Mouse (Mus musculus): ENCODE results near the gene Vps16. TPM values are rescaled to one million over a fixed set of nuclear protein-coding genes. Genes with fewer than 3 reads are reported as not detected.

The Vps16 gene
- polyA plus RNA-seq, 1 experiment from 2014 or later: 60.9 TPM

DNA sequence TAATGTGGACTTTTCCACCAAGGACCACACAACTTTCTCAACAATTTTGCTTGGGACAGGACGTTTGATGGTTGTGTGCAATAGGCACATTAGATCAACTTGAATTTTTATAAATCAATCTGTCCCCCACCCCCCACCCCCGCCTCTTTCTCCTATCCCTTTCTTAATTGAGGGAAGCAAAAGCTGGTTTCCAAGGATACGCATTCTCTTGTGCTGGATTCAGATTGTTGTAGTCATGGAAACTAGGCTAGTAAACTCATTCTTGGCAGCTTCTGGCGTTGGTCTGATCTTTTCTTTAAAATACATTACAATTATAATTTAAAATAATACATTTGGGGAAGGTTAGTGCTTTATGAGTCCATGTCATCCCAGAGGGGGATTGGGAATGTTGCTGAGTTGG lies 45.2 kb downstream of the Vps16 start:
- H3K4me1 ChIP-seq (ENCODE audit: control insufficient read depth, insufficient read depth, low read length): peaks cover 17% of the 10 kb centered on the region
- H3K9me3 ChIP-seq (replicated peaks; ENCODE audit: control insufficient read depth, low read length): no peaks in the 10 kb centered on the region
- H3K27ac ChIP-seq (ENCODE audit: low read length): no peak overlapping the region
- no peak overlapping the region for H3K9ac ChIP-seq (ENCODE audit: low read length)
- WGBS: 79% methylated on average over 4 of the region's 4 CpGs
- no peak for ATAC-seq (replicated peaks; ENCODE audit: extremely low read depth, insufficient read depth, low FRiP score)
- H3K27me3 ChIP-seq (ENCODE audit: control insufficient read depth, insufficient read depth, low read length): no peaks in the 10 kb centered on the region
- no peak overlapping the region for H3K4me2 ChIP-seq (ENCODE audit: low read depth, low read length)
- H3K36me3 ChIP-seq (ENCODE audit: control insufficient read depth, insufficient read depth): no peaks in the 10 kb centered on the region
- no peak overlapping the region for H3K4me3 ChIP-seq (ENCODE audit: low read length)

DNA sequence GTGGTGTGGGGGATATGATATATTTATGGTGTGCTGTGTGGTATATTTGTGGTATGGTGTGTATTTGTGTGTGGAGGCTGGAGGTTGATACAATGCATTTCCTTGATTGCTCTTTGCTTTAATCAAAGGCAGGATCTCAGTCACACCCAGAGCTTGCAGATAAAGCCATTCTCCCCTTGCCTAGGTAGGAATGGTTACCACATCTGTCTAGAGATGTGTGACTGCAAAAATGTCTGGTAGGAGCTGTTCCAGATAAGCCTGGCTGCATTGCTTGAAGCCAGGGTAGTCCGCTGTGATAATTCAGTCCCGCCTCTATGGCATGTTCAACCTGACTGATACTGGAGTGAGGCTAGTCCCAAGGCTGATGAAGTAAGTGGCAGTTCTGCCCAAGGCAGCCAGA lies 45.8 kb downstream of the Vps16 start:
- no peak for ATAC-seq (replicated peaks; ENCODE audit: extremely low read depth, insufficient read depth, low FRiP score)
- Histone ChIP-seq H3K4me2 (ENCODE audit: low read depth, low read length) (no peak overlapping the region), H3K9me3 (replicated peaks; ENCODE audit: control insufficient read depth, low read length) (no peaks in the 10 kb centered on the region), H3K27me3 (ENCODE audit: control insufficient read depth, insufficient read depth, low read length) (no peaks in the 10 kb centered on the region), H3K4me1 (ENCODE audit: control insufficient read depth, insufficient read depth, low read length) (peaks cover 16% of the 10 kb centered on the region), H3K4me3 (ENCODE audit: low read length) (no peak overlapping the region), H3K36me3 (ENCODE audit: control insufficient read depth, insufficient read depth) (no peaks in the 10 kb centered on the region), H3K27ac (ENCODE audit: low read length) (no peak overlapping the region), H3K9ac (ENCODE audit: low read length) (no peak overlapping the region)
- 33% methylated on average over 2 of the region's 2 CpGs for WGBS

DNA sequence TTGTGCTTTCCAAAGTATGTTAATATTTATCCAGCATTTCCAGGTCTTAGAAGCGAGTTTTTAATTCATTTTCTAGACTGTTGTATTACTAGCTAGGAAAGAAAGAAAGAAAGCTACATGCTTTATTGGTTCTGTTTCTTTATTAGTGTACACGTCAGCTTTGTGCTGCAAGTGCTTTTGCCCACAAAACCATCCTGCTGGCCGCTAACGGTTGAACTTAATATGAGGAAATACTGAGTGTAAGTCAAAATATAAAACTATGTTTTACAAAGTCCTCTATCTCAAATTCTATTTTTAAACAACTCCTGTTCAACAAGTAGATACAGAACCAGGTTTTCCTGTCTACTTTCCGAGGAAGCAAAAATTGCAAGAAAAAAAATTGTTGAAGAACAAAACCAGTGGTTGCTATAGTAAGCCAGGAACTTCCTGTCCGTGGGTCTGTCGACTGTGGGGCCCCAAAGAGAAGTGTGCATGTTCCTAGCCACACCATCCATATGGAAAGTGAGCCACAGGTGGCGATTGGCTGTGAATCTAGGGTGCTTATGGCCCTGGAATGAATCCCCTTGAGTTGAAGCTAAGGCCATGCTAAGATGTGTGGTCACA lies 48.9 kb downstream of the Vps16 start:
- no peak overlapping the region for H3K9ac ChIP-seq (ENCODE audit: low read length)
- peaks cover 28% of the 10 kb centered on the region for H3K4me1 ChIP-seq (ENCODE audit: control insufficient read depth, insufficient read depth, low read length)
- no peaks in the 10 kb centered on the region for H3K9me3 ChIP-seq (replicated peaks; ENCODE audit: control insufficient read depth, low read length)
- ATAC-seq (replicated peaks; ENCODE audit: extremely low read depth, insufficient read depth, low FRiP score): no peak
- H3K4me3 ChIP-seq (ENCODE audit: low read length): no peak overlapping the region
- 62% methylated on average over 8 of the region's 8 CpGs for WGBS
- no peaks in the 10 kb centered on the region for H3K27me3 ChIP-seq (ENCODE audit: control insufficient read depth, insufficient read depth, low read length)
- H3K27ac ChIP-seq (ENCODE audit: low read length): no peak overlapping the region
- 0 out of 2 replicates have a peak overlapping the region, but pooled peaks have one; percentile 6 for H3K4me2 ChIP-seq (ENCODE audit: low read depth, low read length)
- H3K36me3 ChIP-seq (ENCODE audit: control insufficient read depth, insufficient read depth): no peaks in the 10 kb centered on the region

DNA sequence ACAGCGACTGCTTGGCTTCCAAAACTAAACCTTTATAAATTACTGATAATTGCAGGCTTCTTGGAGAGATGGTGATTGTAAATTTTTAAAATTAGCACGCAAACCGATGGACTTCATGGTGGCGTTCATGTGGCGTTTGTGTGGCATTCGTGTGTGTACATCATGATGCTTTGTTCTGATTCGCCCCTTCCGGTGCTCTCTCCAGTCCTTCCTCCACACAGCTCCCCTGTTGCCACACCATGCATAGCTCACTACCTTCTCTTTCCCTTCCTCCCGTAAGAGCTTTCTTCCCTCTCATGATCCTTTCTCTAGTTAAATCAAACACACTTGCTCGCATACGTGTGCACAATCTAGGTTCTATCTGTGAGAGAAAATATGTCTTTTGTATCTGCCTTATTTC lies 51.6 kb downstream of the Vps16 start:
- no peak for ATAC-seq (replicated peaks; ENCODE audit: extremely low read depth, insufficient read depth, low FRiP score)
- Histone ChIP-seq H3K27ac (ENCODE audit: low read length) (no peak overlapping the region), H3K27me3 (ENCODE audit: control insufficient read depth, insufficient read depth, low read length) (no peaks in the 10 kb centered on the region), H3K9me3 (replicated peaks; ENCODE audit: control insufficient read depth, low read length) (no peaks in the 10 kb centered on the region; the same call in 1 of the 2 replicates), H3K9ac (ENCODE audit: low read length) (no peak overlapping the region), H3K4me3 (ENCODE audit: low read length) (no peak overlapping the region), H3K4me2 (ENCODE audit: low read depth, low read length) (no peak overlapping the region), H3K4me1 (ENCODE audit: control insufficient read depth, insufficient read depth, low read length) (peaks cover 20% of the 10 kb centered on the region), H3K36me3 (ENCODE audit: control insufficient read depth, insufficient read depth) (peaks cover 5% of the 10 kb centered on the region; the same call in 1 of the 2 replicates)
- 89% methylated on average over 11 of the region's 11 CpGs for WGBS

DNA sequence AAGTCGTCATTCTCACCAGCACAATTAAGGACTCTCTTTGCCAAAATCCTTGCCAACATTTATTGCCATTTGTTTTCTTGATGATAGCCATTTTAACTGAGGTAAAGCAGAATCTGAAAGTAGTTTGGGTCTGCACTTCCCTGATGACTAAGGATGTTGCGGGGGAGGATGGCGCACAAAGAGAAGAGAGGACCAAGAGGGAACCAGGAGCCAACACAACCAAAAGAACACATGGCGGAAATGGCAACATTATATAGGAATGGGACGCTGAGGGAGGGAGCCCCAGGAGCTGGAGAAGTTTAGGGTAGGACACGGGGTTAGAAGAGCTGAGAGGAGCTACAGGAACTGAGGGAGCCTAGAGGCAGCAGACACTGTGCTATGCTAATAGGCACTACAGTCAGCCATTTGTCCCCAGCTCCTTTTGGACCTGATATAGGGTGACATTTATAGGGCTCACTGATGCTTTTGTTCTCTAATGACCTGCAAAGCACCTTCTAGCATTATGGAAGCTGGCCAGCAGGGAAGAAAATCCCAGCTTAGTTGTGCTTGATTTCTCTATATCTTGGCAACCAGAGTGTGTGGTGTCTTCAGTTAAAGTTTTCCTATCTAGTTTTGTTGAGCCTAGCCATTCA lies 52.6 kb downstream of the Vps16 start:
- Histone ChIP-seq H3K9me3 (replicated peaks; ENCODE audit: control insufficient read depth, low read length) (no peaks in the 10 kb centered on the region; the same call in 1 of the 2 replicates), H3K4me2 (ENCODE audit: low read depth, low read length) (no peak overlapping the region; the same call in 1 of the 2 replicates), H3K27me3 (ENCODE audit: control insufficient read depth, insufficient read depth, low read length) (no peaks in the 10 kb centered on the region), H3K27ac (ENCODE audit: low read length) (no peak overlapping the region; the same call in 1 of the 2 replicates), H3K9ac (ENCODE audit: low read length) (no peak overlapping the region), H3K36me3 (ENCODE audit: control insufficient read depth, insufficient read depth) (peaks cover 5% of the 10 kb centered on the region; the same call in 1 of the 2 replicates), H3K4me3 (ENCODE audit: low read length) (no peak overlapping the region), H3K4me1 (ENCODE audit: control insufficient read depth, insufficient read depth, low read length) (peaks cover 20% of the 10 kb centered on the region)
- ATAC-seq (replicated peaks; ENCODE audit: extremely low read depth, insufficient read depth, low FRiP score): no peak
- WGBS: 71% methylated on average over 6 of the region's 6 CpGs

DNA sequence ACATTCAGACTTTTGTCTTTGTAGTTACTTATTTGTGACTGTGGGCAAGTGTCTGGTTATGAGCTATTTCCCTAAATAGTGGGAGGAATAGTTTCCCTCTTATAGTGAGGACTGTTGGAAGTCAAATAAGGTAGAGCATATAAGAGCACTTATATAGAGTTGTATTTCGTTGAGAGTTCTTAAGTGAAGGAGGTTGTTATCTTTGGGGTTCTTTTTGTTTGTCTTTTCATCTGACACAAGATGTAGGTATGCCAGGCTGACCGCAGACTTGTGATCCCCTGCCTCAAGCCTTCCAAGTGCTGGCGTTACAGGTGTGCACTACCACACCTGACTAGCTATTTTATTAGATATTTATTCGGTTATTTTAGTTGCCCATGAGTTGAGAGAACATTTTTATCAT lies 58.0 kb downstream of the Vps16 start:
- Histone ChIP-seq H3K4me1 (ENCODE audit: control insufficient read depth, insufficient read depth, low read length) (no peaks in the 10 kb centered on the region), H3K27ac (ENCODE audit: low read length) (no peak overlapping the region), H3K36me3 (ENCODE audit: control insufficient read depth, insufficient read depth) (peaks cover 5% of the 10 kb centered on the region; the same call in 1 of the 2 replicates), H3K27me3 (ENCODE audit: control insufficient read depth, insufficient read depth, low read length) (no peaks in the 10 kb centered on the region), H3K9me3 (replicated peaks; ENCODE audit: control insufficient read depth, low read length) (no peaks in the 10 kb centered on the region; the same call in 1 of the 2 replicates), H3K9ac (ENCODE audit: low read length) (no peak overlapping the region), H3K4me2 (ENCODE audit: low read depth, low read length) (no peak overlapping the region), H3K4me3 (ENCODE audit: low read length) (no peak overlapping the region)
- ATAC-seq (replicated peaks; ENCODE audit: extremely low read depth, insufficient read depth, low FRiP score): no peak
- 85% methylated on average over 4 of the region's 4 CpGs for WGBS

GRCm38 (mm10) chr2:130482700-130483099 lies 58.6 kb downstream of the Vps16 start:
- no peak overlapping the region for H3K4me2 ChIP-seq (ENCODE audit: low read depth, low read length)
- H3K4me3 ChIP-seq (ENCODE audit: low read length): no peak overlapping the region
- no peak for ATAC-seq (replicated peaks; ENCODE audit: extremely low read depth, insufficient read depth, low FRiP score)
- 88% methylated on average over 3 of the region's 3 CpGs for WGBS
- H3K9ac ChIP-seq (ENCODE audit: low read length): no peak overlapping the region
- peaks cover 5% of the 10 kb centered on the region; the same call in 1 of the 2 replicates for H3K36me3 ChIP-seq (ENCODE audit: control insufficient read depth, insufficient read depth)
- no peaks in the 10 kb centered on the region for H3K4me1 ChIP-seq (ENCODE audit: control insufficient read depth, insufficient read depth, low read length)
- no peak overlapping the region for H3K27ac ChIP-seq (ENCODE audit: low read length)
- no peaks in the 10 kb centered on the region for H3K27me3 ChIP-seq (ENCODE audit: control insufficient read depth, insufficient read depth, low read length)
- H3K9me3 ChIP-seq (replicated peaks; ENCODE audit: control insufficient read depth, low read length): no peaks in the 10 kb centered on the region; the same call in 1 of the 2 replicates

DNA sequence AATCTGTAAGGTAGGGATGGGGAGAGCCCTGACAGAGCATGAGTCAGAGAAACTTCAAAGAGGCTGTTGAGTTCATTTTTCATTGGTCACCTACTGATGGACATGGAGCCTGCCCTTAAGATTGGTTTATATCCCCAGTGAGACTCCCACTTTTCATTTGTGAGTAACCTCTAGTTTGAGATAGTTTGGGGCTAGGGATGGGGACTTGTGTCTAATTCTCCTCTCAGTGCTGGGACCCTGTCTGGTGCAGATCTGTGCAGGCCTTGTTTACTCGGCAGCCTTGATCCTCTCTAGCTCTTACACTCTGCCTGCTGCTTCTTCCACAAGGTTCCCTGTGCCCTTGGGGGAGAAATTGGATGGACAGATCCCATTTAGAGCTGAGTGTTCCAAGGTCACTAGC lies 60.1 kb downstream of the Vps16 start:
- WGBS: 88% methylated on average over 1 of the region's 1 CpGs
- no peak overlapping the region for H3K27ac ChIP-seq (ENCODE audit: low read length)
- no peaks in the 10 kb centered on the region for H3K9me3 ChIP-seq (replicated peaks; ENCODE audit: control insufficient read depth, low read length)
- no peaks in the 10 kb centered on the region for H3K4me1 ChIP-seq (ENCODE audit: control insufficient read depth, insufficient read depth, low read length)
- no peak for ATAC-seq (replicated peaks; ENCODE audit: extremely low read depth, insufficient read depth, low FRiP score)
- H3K9ac ChIP-seq (ENCODE audit: low read length): no peak overlapping the region
- no peaks in the 10 kb centered on the region for H3K27me3 ChIP-seq (ENCODE audit: control insufficient read depth, insufficient read depth, low read length)
- no peaks in the 10 kb centered on the region for H3K36me3 ChIP-seq (ENCODE audit: control insufficient read depth, insufficient read depth)
- no peak overlapping the region for H3K4me2 ChIP-seq (ENCODE audit: low read depth, low read length)
- H3K4me3 ChIP-seq (ENCODE audit: low read length): no peak overlapping the region

- no peak overlapping the region for H3K9ac ChIP-seq (ENCODE audit: low read length)
- WGBS: 93% methylated on average over 2 of the region's 2 CpGs
- no peak for ATAC-seq (replicated peaks; ENCODE audit: extremely low read depth, insufficient read depth, low FRiP score)
- H3K36me3 ChIP-seq (ENCODE audit: control insufficient read depth, insufficient read depth): no peaks in the 10 kb centered on the region
- H3K4me3 ChIP-seq (ENCODE audit: low read length): no peak overlapping the region
- no peaks in the 10 kb centered on the region; the same call in 1 of the 2 replicates for H3K9me3 ChIP-seq (replicated peaks; ENCODE audit: control insufficient read depth, low read length)
- H3K4me1 ChIP-seq (ENCODE audit: control insufficient read depth, insufficient read depth, low read length): peaks cover 13% of the 10 kb centered on the region
- H3K4me2 ChIP-seq (ENCODE audit: low read depth, low read length): no peak overlapping the region
- no peak overlapping the region for H3K27ac ChIP-seq (ENCODE audit: low read length)
- H3K27me3 ChIP-seq (ENCODE audit: control insufficient read depth, insufficient read depth, low read length): no peaks in the 10 kb centered on the region
Measured at GRCm38 (mm10) chr2:130488002-130488401, 63.9 kb downstream of the Vps16 start.

All from heart, embryonic 16.5 days (tissue).